Mouse (Mus musculus) kidney, postnatal 36 days (tissue): ENCODE measurements around the gene Nrg4.

ENCODE experiments used
- DNase-seq, 2 experiments: peaks; one replicate each; pipeline ENCODE4 v3.0.0; 2021 to 2022; ENCODE audit warnings: mixed read lengths in 2 of 2

Nrg4 gene

GRCm38 (mm10) chr9:55326515-55327233 lies at the start of gene Nrg4, which contains the start of gene Tmem266:
Nrg4 (minus strand) TSS chr9:55326844.
Tmem266 (plus strand) TSS chr9:55326913.
- DNase-seq = peak; percentile 48 to 84

GRCm38 (mm10) chr9:55371908-55372307 lies 45.3 kb upstream of the Nrg4 start:
- DNase-seq = no peak

DNA sequence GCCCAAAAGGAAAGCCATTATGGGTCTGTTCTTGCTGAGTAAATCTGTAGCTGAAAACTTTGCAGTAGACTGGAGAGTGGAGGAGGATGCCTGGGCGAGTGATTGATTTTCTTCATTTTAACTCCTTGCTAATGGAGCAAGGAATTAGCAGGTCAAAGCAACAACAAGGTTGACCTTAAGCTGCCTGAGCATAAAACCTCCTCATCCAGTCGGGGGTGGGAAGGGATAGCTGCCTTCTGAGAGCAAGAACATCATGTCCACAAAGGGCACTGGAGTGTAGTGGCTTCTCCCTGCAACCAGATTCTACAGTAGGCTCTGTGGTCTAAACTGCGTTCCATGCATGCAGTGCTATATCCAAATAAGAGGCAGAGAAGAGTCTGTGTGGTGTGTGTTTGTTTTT lies 41.4 kb upstream of the Nrg4 start:
- no peak for DNase-seq

DNA sequence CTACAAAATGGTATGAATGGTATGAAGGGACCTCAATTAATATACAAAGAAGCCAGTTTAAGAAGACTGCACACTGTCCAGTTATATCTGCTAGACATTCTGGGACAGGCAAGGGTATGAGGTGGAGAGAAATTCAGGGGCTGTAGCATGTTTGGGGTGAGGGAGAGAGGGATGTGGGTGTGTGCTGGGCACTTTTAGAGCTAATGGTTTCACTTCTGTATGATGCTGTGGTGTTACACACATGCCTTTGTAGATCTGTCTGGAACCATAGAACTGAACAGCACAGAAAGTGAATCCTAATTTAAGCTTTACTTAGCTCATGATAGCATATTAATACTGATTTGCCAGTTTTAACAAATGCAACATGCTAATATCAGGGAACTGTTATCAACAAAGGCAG lies 37.1 kb upstream of the Nrg4 start:
- no peak for DNase-seq

- DNase-seq = no peak
These were observed 35.3 kb upstream of the Nrg4 start for GRCm38 (mm10) chr9:55361969-55362368.

GRCm38 (mm10) chr9:55360861-55361260 lies 34.2 kb upstream of the Nrg4 start:
- no peak for DNase-seq

DNA sequence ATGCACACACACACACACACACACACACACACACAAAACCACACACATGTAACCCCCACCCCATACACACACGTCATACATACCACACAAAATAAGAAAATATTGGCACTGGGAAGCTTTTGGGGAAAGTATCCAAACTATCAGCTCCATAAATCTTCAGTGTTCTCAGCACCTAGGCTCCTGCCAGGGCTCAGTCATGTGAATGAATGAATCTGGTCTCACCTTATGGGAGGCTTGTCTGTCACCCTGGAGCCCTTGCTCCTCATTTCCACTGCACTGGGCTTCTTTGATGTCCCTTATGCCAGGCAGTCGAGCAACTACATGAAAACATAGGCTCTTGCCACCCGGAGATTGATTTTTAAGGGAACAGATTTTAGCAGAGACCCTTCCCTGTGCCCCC lies 33.7 kb upstream of the Nrg4 start:
- no peak for DNase-seq

- no peak for DNase-seq
These were observed 30.5 kb upstream of the Nrg4 start for GRCm38 (mm10) chr9:55357164-55357563.

DNA sequence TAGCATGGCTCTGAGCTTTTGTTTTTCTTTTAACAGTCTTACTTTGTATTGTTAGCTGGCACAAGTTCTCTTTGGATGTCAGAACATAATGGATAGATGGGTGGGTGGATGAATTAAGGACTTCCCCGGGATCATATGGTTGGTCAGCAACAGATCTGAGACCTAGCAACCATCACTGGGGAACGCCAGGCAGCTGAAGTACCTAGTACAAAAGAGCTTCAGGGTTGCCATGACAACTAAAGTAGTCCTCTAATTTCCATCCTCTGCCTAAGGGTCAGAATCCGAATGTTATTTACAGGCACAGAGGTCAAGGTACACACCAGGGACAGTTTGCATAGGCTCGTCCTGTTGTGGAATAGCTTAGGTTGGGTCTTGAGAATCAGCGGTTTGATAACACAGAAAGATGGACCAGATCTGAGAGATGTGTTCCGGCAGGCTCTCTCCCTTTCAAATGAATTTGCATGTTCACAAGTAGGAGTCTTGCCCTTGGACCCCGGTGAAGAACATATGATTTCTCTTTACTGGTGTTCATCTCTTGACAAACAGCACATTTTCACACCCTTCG lies 28.7 kb upstream of the Nrg4 start:
- no peak for DNase-seq

GRCm38 (mm10) chr9:55354686-55355085 lies 28.0 kb upstream of the Nrg4 start:
- DNase-seq = no peak

GRCm38 (mm10) chr9:55348664-55349063 lies 22.0 kb upstream of the Nrg4 start:
- no peak for DNase-seq

DNA sequence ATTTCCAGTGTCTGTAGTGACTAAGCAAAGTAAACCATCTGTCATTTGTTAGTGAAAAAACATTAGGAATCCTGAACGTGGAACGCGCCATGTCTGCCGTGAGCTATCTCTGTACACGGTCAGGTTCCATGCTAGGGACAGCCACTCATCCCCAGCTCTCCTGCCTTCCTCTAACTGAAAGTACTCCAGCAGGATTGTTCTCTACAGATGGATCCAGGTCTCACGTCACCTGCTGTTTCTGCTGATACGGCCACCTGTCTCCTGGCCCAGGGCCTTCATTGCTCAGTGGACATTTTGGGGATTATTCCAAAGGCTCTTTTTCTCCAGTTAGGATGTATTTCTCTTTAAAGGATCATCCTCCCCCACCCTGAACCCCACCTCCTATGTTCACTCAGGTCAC lies 18.7 kb upstream of the Nrg4 start:
- DNase-seq = no peak

DNA sequence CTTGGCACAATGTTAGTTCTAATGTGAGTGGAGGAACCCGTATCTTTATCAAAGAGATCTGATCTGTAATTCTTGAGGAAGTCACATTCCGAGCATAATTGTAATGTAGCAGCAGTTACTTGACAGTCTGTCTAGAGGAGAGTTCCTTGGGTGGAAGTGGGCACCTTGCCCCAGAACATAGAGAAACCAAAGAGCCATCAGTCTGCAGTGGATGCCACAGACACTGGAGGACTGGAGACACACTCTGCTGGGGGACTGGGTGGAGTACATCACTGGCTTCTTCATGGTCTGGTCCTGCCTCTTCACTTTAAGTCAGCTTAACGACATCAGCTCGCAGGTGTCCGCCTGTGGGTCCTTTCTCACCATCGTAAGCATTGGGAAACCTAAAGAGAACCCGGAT lies 17.5 kb upstream of the Nrg4 start:
- DNase-seq = no peak

GRCm38 (mm10) chr9:55332949-55333348 lies 6.3 kb upstream of the Nrg4 start:
- DNase-seq = peak; percentile 21 to 25

- DNase-seq = no peak
These were observed 5.8 kb upstream of the Nrg4 start for GRCm38 (mm10) chr9:55332476-55332875.

- DNase-seq = no peak
These were observed 2.8 kb upstream of the Nrg4 start for GRCm38 (mm10) chr9:55329401-55329800.

DNA sequence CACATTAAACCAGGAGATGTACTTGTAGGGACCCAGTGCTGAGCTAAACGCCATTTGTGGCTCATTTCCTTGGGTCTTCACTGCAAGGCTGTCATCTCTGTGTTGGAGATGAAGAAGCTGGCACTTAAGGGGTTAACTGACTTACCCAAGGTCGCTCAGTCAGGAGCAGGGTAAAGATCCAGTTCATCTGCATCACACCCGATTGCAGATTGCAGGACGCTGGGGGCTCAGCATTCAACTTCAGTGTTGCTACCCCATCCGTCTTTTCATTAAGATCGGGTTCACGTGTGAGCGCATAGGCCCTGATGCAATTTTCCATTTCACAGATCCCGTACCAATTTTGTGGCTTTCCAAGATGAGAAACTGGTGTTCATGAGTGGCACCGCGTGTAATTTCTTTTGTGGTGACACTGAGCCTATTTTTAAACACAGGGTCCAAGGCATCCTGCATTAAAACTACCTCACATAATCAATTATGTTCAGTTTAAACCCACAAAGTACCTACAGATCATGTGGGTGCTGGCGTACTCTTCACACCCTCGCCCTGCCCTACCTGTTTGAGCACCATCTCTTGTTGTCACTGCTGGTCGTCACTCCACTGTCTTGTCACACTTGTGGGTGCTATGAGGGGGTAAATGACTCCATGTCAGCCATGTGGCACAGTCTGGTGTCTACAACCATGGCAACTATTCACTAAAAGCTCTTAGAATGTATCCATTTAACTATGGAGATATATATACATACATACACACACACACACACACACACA lies 1.7 kb upstream of the Nrg4 start:
- no peak for DNase-seq

DNA sequence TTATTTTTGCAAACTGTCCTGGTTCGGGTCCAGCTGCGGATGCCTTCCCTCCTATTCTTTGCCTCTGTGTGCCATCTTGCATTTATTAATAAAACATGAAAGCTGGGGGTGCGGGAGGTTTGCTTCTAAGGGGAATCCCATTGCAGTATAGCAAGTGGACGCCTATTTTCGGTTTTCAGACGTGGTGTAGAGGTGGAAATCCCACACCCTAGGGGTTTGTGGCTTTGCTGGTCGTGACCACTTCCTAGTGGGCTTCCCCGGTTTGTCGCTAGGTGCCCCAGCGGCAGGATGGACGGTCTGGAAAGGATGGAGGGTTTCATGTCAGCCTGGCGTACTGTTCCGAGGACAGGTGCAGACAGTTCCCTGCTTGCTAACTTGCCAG lies 581 bp upstream of the Nrg4 start:
- DNase-seq = no peak

- no peak for DNase-seq
These were observed 805 bp downstream of the Nrg4 start for GRCm38 (mm10) chr9:55325564-55326514.

DNA sequence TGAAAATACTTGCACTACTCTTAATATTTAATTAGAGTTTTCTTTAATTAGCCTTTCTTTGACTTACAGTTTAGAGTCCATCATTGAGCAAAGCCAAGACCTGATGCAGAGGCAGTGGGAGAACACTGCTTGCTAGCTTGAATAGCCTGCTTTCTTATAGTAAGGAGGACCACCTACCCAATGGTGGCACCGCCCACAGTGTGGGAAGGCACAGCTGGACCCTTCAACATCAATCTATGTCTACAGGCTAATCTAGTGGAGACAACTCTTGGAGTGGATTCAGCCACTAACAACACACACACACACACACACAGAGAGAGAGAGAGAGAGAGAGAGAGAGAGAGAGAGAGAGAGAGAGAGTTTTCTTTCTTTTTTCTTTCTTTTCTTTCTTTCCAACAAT lies 1.6 kb downstream of the Nrg4 start:
- no peak for DNase-seq

DNA sequence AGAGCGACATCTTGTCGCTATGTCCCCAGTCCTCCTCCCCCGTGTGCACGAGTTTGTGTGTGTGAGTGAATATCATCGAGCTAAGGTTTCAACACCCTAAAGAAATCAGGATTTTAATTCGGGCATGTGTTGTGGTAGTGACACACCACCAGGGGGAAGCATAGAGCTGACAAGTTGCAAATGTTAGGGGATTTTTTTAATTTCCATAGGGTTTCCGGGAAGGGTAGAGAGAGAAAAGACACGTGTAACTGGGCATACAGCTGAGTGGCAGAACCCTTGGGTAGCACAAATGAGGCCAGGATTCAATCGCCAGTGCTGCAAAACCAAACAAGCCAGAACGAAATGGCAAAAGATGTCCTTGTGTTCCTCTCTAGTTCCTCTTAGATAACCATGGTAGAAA lies 2.1 kb downstream of the Nrg4 start:
- DNase-seq = no peak

- no peak for DNase-seq
These were observed 2.6 kb downstream of the Nrg4 start for GRCm38 (mm10) chr9:55324085-55324484.

GRCm38 (mm10) chr9:55322641-55323040 lies 4.0 kb downstream of the Nrg4 start:
- DNase-seq = no peak
